Mouse (Mus musculus): Measurements from ENCODE around the gene Kcnj10. TPM values are rescaled to one million over a fixed set of nuclear protein-coding genes. Genes with fewer than 3 reads are reported as not detected.

The Kcnj10 gene
- polyA plus RNA-seq, 1 experiment = not detected

GRCm38 (mm10) chr1:172347382-172347781, 6.4 kb downstream of the Kcnj10 start:
- Histone ChIP-seq H3K27me3 (ENCODE audit: control insufficient read depth, insufficient read depth, insufficient read length) (peaks cover 71% of the 10 kb centered on the region), H3K79me2 (ENCODE audit: control insufficient read depth, insufficient read depth) (no peaks in the 10 kb centered on the region), H3K4me2 (ENCODE audit: low read depth) (no peak overlapping the region), H3K4me3 (no peak overlapping the region), H3K36me3 (ENCODE audit: control insufficient read depth, insufficient read depth) (no peaks in the 10 kb centered on the region), H3ac (ENCODE audit: control insufficient read depth, insufficient read length) (no peak overlapping the region)
- TF ChIP-seq MYOG (IDR thresholded peaks at IDR 0.05; ENCODE audit: control insufficient read depth in 1 of 3, insufficient read depth in 1 of 3, insufficient read length in 2 of 3, low read depth in 2 of 3) (no peak), TCF3 (IDR thresholded peaks at IDR 0.05; ENCODE audit: insufficient read length, low read depth) (no peak), E2F4 (IDR thresholded peaks at IDR 0.05; ENCODE audit: insufficient read depth) (no peak), POLR2AphosphoS2 (IDR thresholded peaks at IDR 0.05; ENCODE audit: insufficient read length, low read depth) (no peak), POLR2A (IDR thresholded peaks at IDR 0.05; ENCODE audit: insufficient read length, low read depth) (no peak), CEBPB (IDR thresholded peaks at IDR 0.05; ENCODE audit: insufficient read depth, poor library complexity, severe bottlenecking) (no peak), MYOD1 (IDR thresholded peaks at IDR 0.05; ENCODE audit: control insufficient read depth in 1 of 3, insufficient read length in 2 of 3, low read depth in 2 of 3) (no peak), USF1 (IDR thresholded peaks at IDR 0.05; ENCODE audit: low read depth) (no peak), REST (IDR thresholded peaks at IDR 0.05; ENCODE audit: insufficient read depth, insufficient read length) (no peak), MAX (IDR thresholded peaks at IDR 0.05; ENCODE audit: low read depth) (no peak), TCF12 (IDR thresholded peaks at IDR 0.05; ENCODE audit: insufficient read depth, poor library complexity, severe bottlenecking) (no peak)

- peaks cover 59% of the 10 kb centered on the region for H3K27me3 ChIP-seq (ENCODE audit: control insufficient read depth, insufficient read depth, insufficient read length)
- TF ChIP-seq POLR2AphosphoS2 (IDR thresholded peaks at IDR 0.05; ENCODE audit: insufficient read length, low read depth) (no peak), TCF3 (IDR thresholded peaks at IDR 0.05; ENCODE audit: insufficient read length, low read depth) (no peak), CEBPB (IDR thresholded peaks at IDR 0.05; ENCODE audit: insufficient read depth, poor library complexity, severe bottlenecking) (no peak), E2F4 (IDR thresholded peaks at IDR 0.05; ENCODE audit: insufficient read depth) (no peak), TCF12 (IDR thresholded peaks at IDR 0.05; ENCODE audit: insufficient read depth, poor library complexity, severe bottlenecking) (no peak), POLR2A (IDR thresholded peaks at IDR 0.05; ENCODE audit: insufficient read length, low read depth) (no peak), MAX (IDR thresholded peaks at IDR 0.05; ENCODE audit: low read depth) (no peak), REST (IDR thresholded peaks at IDR 0.05; ENCODE audit: insufficient read depth, insufficient read length) (no peak), USF1 (IDR thresholded peaks at IDR 0.05; ENCODE audit: low read depth) (no peak), SRF (IDR thresholded peaks at IDR 0.05; ENCODE audit: control insufficient read depth, insufficient read length, low read depth) (no peak), MYOD1 (IDR thresholded peaks at IDR 0.05; ENCODE audit: control insufficient read depth in 1 of 3, insufficient read length in 2 of 3, low read depth in 2 of 3) (no peak), MYOG (IDR thresholded peaks at IDR 0.05; ENCODE audit: control insufficient read depth in 1 of 3, insufficient read depth in 1 of 3, insufficient read length in 2 of 3, low read depth in 2 of 3) (no peak)
Measured at GRCm38 (mm10) chr1:172349504-172349903, 8.5 kb downstream of the Kcnj10 start.

GRCm38 (mm10) chr1:172349916-172350812, 9.2 kb downstream of the Kcnj10 start:
- Histone ChIP-seq H3K27me3 (ENCODE audit: control insufficient read depth, insufficient read depth, insufficient read length) (peaks cover 57% of the 10 kb centered on the region), H3K4me2 (ENCODE audit: low read depth) (no peak overlapping the region), H3K36me3 (ENCODE audit: control insufficient read depth, insufficient read depth) (no peaks in the 10 kb centered on the region), H3K79me2 (ENCODE audit: control insufficient read depth, insufficient read depth) (no peaks in the 10 kb centered on the region), H3ac (ENCODE audit: control insufficient read depth, insufficient read length) (no peak overlapping the region), H3K4me3 (no peak overlapping the region)
- TF ChIP-seq SRF (IDR thresholded peaks at IDR 0.05; ENCODE audit: control insufficient read depth, insufficient read length, low read depth) = no peak
- TF ChIP-seq E2F4 (IDR thresholded peaks at IDR 0.05; ENCODE audit: insufficient read depth) = no peak
- TF ChIP-seq USF1 (IDR thresholded peaks at IDR 0.05; ENCODE audit: low read depth) = no peak

More at GRCm38 (mm10) chr1:172349504-172349903, 8.5 kb downstream of the Kcnj10 start:
- Histone ChIP-seq H3K4me3 (no peak overlapping the region), H3ac (ENCODE audit: control insufficient read depth, insufficient read length) (no peak overlapping the region), H3K79me2 (ENCODE audit: control insufficient read depth, insufficient read depth) (no peaks in the 10 kb centered on the region), H3K4me2 (ENCODE audit: low read depth) (no peak overlapping the region), H3K36me3 (ENCODE audit: control insufficient read depth, insufficient read depth) (no peaks in the 10 kb centered on the region)

- no peak overlapping the region for H3K4me3 ChIP-seq
- TF ChIP-seq MYOD1 (IDR thresholded peaks at IDR 0.05; ENCODE audit: control insufficient read depth in 1 of 3, insufficient read length in 2 of 3, low read depth in 2 of 3) = no peak
- no peak for TF ChIP-seq CEBPB (IDR thresholded peaks at IDR 0.05; ENCODE audit: insufficient read depth, poor library complexity, severe bottlenecking)
- TF ChIP-seq TCF12 (IDR thresholded peaks at IDR 0.05; ENCODE audit: insufficient read depth, poor library complexity, severe bottlenecking) = no peak
- TF ChIP-seq MYOG (IDR thresholded peaks at IDR 0.05; ENCODE audit: control insufficient read depth in 1 of 3, insufficient read depth in 1 of 3, insufficient read length in 2 of 3, low read depth in 2 of 3) = no peak
- no peak for TF ChIP-seq MAX (IDR thresholded peaks at IDR 0.05; ENCODE audit: low read depth)
- no peak for TF ChIP-seq SRF (IDR thresholded peaks at IDR 0.05; ENCODE audit: control insufficient read depth, insufficient read length, low read depth)
- TF ChIP-seq USF1 (IDR thresholded peaks at IDR 0.05; ENCODE audit: low read depth) = no peak
- TF ChIP-seq POLR2AphosphoS2 (IDR thresholded peaks at IDR 0.05; ENCODE audit: insufficient read length, low read depth) = no peak
- no peak for TF ChIP-seq REST (IDR thresholded peaks at IDR 0.05; ENCODE audit: insufficient read depth, insufficient read length)
- no peak for TF ChIP-seq E2F4 (IDR thresholded peaks at IDR 0.05; ENCODE audit: insufficient read depth)
- no peak for TF ChIP-seq POLR2A (IDR thresholded peaks at IDR 0.05; ENCODE audit: insufficient read length, low read depth)
- no peak for TF ChIP-seq TCF3 (IDR thresholded peaks at IDR 0.05; ENCODE audit: insufficient read length, low read depth)
- H3K4me2 ChIP-seq (ENCODE audit: low read depth) = no peak overlapping the region
- no peaks in the 10 kb centered on the region for H3K79me2 ChIP-seq (ENCODE audit: control insufficient read depth, insufficient read depth)
- no peak overlapping the region for H3ac ChIP-seq (ENCODE audit: control insufficient read depth, insufficient read length)
- peaks cover 42% of the 10 kb centered on the region for H3K27me3 ChIP-seq (ENCODE audit: control insufficient read depth, insufficient read depth, insufficient read length)
- H3K36me3 ChIP-seq (ENCODE audit: control insufficient read depth, insufficient read depth) = no peaks in the 10 kb centered on the region
Measured at GRCm38 (mm10) chr1:172352001-172352400, 11.0 kb downstream of the Kcnj10 start.

All from myocyte (in vitro differentiated cells).